Mouse (Mus musculus) midbrain, embryonic 14.5 days (tissue): ENCODE results near the gene Akain1. TPM values are rescaled to one million over a fixed set of nuclear protein-coding genes. Genes with fewer than 3 reads are reported as not detected.

Source experiments
- polyA plus RNA-seq: library from polyadenylated mRNA; unstranded; fragments of >200 nt; fragmentation: Nextera tagmentation; extraction: Ambion mirVana; gene quantifications from 2 replicates; pipeline ENCODE4 v1.2.1, GENCODE M21; 2014

Akain1 gene
- polyA plus RNA-seq, 1 experiment from 2014 or later: 0.41 TPM

Other genes with a start within 250 kb of the Akain1 start
- gene Zbtb14, start 56.3 kb upstream of the Akain1 start, polyA plus RNA-seq: 25.7 and 32.2 TPM in 2 replicates